Mouse (Mus musculus): ENCODE data around the gene Ralgds. TPM values are rescaled to one million over a fixed set of nuclear protein-coding genes. Genes with fewer than 3 reads are reported as not detected.

Gene Ralgds
- polyA plus RNA-seq, 1 experiment from 2014 or later = 13.3 TPM

GRCm38 (mm10) chr2:28557452-28557851, 44.5 kb downstream of the Ralgds start:
- DNase-seq (ENCODE audit: low spot score) = no peak

- no peak for DNase-seq (ENCODE audit: low spot score)
These were observed 50.4 kb downstream of the Ralgds start, which contains the start of gene Cel for GRCm38 (mm10) chr2:28563303-28563702. TSS of gene Cel (minus strand) at chr2:28563403.

- DNase-seq (ENCODE audit: low spot score) = no peak
These were observed 50.9 kb downstream of the Ralgds start for GRCm38 (mm10) chr2:28563830-28564229.

DNA sequence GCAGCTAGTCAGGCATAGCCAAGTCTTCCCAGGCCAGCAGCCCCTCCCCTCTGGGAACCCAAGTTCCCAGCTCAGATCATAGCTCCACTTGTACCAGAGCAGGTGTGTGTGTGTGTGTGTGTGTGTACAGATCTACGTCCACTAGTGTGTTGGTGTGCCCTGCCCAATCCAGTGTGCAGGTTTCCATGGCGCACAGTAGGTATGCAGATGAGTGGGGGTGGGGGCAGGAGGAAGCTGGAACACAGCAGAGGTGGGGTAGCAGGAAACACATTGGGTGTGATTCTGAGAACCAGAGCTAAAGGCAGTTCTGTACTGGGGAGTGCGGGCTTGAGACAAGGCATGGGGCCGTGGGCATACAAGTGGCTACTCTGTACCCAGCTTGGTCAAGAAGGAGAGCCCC, 51.5 kb downstream of the Ralgds start:
- no peak for DNase-seq (ENCODE audit: low spot score)

GRCm38 (mm10) chr2:28566545-28566944, 53.6 kb downstream of the Ralgds start:
- no peak for DNase-seq (ENCODE audit: low spot score)

GRCm38 (mm10) chr2:28569903-28570302, 57.0 kb downstream of the Ralgds start:
- DNase-seq (ENCODE audit: low spot score) = no peak

DNA sequence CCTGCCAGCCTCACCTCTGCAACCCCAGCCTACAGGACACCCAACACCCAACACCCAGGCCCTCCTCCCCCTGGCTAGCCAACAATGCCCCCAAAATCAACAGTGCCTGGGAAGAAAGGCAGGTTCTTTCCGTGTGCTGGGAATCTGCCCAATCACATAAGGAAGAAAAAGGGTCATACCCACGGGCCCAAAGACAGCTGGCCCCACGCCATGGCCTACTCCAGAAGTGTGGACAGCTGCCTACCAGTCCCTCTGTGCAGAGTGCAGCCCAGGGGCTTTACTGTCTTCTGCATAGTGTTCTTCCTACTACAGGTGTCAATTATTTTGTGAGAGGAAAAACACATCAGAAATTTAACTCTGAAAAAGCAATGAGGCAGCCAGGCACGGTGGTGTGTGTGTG, 62.4 kb downstream of the Ralgds start:
- DNase-seq (ENCODE audit: low spot score) = no peak

- no peak for DNase-seq (ENCODE audit: low spot score)
These were observed 63.9 kb downstream of the Ralgds start for GRCm38 (mm10) chr2:28576815-28577214.

DNA sequence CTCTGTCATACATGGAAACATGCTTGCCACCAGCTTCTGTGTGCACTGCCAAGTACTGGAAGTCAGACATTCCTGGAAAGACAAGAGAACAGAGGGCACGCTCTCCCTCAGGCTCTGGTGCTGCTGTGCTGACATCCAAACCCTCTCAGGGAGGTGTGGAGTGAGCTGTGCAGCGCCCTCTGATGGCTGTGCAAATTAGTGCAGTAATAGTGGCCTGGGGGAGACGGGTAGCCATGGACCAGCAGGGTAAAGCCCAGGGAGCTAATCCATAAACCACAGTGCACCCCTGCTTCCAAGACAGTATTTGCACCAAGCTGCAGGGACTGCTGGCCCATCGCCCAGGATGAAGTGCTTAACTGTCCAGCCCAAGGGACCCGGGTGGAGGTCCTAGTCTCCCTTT, 65.1 kb downstream of the Ralgds start:
- DNase-seq (ENCODE audit: low spot score) = peak; percentile 18

DNA sequence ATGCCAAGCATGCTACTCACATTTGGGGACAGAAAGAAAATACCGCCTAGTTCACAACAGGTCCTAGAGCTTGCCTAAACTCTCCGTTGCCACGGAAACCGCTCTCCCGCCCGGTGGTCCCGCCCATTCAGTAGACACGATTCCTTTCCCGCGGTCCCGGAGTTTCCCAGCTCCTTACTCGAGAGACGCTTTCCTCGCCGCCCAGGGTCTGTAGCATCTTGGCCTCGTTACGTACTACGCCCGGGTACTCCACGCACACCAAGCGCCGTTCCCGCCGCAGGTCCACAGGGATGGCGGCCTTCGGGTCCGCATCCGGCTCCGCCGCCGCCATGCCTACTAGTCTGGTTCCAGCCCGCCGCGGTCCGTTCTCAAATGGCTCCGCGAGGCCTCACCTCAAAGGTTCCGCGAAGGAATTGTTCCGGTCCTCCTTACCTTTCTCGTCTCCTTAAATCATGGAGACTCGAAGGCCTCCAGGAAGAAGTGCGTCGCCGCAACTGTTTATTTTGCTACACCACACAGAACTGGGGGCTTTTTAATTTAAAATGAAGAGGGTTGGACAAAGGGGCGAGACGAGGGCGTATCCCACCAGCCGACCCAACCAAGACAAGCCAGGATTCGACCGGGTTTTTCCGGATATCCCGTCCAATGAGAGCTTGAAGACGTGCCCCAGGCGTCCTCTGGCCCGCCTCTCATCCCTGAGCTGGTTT, 69.9 kb downstream of the Ralgds start:
- DNase-seq (ENCODE audit: low spot score) = peak; percentile 89

- DNase-seq (ENCODE audit: low spot score) = no peak
These were observed 70.7 kb downstream of the Ralgds start, which contains the start of gene Gtf3c5 for GRCm38 (mm10) chr2:28583651-28584050. TSS of gene Gtf3c5 (minus strand) at chr2:28583751.

GRCm38 (mm10) chr2:28585043-28585571, 72.2 kb downstream of the Ralgds start:
- peak; percentile 89 for DNase-seq (ENCODE audit: low spot score)

DNA sequence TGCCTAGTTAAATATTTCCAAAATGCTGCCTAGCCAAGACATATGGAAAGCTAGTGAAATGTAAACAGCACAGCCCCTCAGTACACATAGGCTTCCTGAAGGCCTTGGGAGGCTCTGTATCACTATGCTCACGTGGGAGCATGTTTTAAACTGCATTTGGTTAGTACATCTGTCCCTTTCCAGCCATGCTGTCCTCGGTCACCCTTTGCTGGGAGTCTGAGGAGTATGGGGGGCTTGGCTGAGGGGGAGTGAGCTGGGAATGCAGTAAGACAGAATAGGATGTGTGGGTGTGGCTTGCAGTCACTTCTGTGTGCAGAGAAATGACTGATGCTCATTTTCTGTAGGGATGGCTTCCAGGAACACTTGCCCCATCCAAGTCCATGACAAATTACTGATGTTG, 72.8 kb downstream of the Ralgds start:
- DNase-seq (ENCODE audit: low spot score) = no peak

GRCm38 (mm10) chr2:28588574-28588973, 75.6 kb downstream of the Ralgds start:
- no peak for DNase-seq (ENCODE audit: low spot score)

GRCm38 (mm10) chr2:28591479-28591878, 78.6 kb downstream of the Ralgds start:
- DNase-seq (ENCODE audit: low spot score) = no peak

- peak; percentile 73 for DNase-seq (ENCODE audit: low spot score)
These were observed 79.9 kb downstream of the Ralgds start for GRCm38 (mm10) chr2:28592809-28593208.

DNA sequence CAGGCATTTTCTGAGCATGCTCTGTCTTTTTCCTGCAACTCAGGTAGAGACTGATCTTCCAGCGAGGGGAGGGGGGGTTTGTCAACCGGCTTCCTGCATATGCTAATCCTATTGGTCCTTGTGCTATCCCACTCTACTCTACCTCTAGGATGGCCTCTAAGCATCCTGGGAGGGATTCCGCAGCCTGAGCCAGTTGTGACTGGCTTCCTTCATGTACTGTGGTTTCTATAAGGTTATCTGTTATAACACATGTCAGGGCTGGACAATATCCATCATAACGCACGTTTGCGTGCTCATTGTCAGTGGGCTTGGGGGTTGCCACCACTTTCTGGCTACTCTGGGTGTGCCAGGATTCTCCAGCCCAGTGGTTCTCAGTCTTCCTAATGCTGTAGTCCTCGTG, 83.1 kb downstream of the Ralgds start:
- DNase-seq (ENCODE audit: low spot score) = no peak

- DNase-seq (ENCODE audit: low spot score) = no peak
These were observed 84.1 kb downstream of the Ralgds start for GRCm38 (mm10) chr2:28596998-28597397.

- peak; percentile 33 for DNase-seq (ENCODE audit: low spot score)
These were observed 85.0 kb downstream of the Ralgds start for GRCm38 (mm10) chr2:28597733-28598547.

GRCm38 (mm10) chr2:28598692-28599568, 86.0 kb downstream of the Ralgds start:
- no peak for DNase-seq (ENCODE audit: low spot score)

GRCm38 (mm10) chr2:28599569-28599900, 86.6 kb downstream of the Ralgds start:
- DNase-seq (ENCODE audit: low spot score) = peak; percentile 41

All from thymus, postnatal 0 days (tissue).